Mouse (Mus musculus): ENCODE measurements around the gene Rad54l. TPM values are rescaled to one million over a fixed set of nuclear protein-coding genes. Genes with fewer than 3 reads are reported as not detected.

Rad54l gene
- total RNA-seq, 2 experiments from 2014 or later = 0.32 to 0.93 TPM

- no peak for DNase-seq (ENCODE audit: low spot score in 2 of 2)
These were observed 18.2 kb upstream of the Rad54l start for GRCm38 (mm10) chr4:116141736-116142135.

- no peak for DNase-seq (ENCODE audit: low spot score in 2 of 2)
These were observed 17.5 kb upstream of the Rad54l start for GRCm38 (mm10) chr4:116140801-116141574.

GRCm38 (mm10) chr4:116137421-116137996 lies 14.0 kb upstream of the Rad54l start:
- no peak for DNase-seq (ENCODE audit: low spot score in 2 of 2)

- no peak for DNase-seq (ENCODE audit: low spot score in 2 of 2)
These were observed 11.5 kb upstream of the Rad54l start for GRCm38 (mm10) chr4:116134990-116135389.

- no peak for DNase-seq (ENCODE audit: low spot score in 2 of 2)
These were observed 9.6 kb upstream of the Rad54l start for GRCm38 (mm10) chr4:116133126-116133525.

GRCm38 (mm10) chr4:116127956-116128355 lies 4.5 kb upstream of the Rad54l start:
- DNase-seq (ENCODE audit: low spot score in 2 of 2) = no peak

- DNase-seq (ENCODE audit: low spot score in 2 of 2) = no peak
These were observed 2.4 kb upstream of the Rad54l start for GRCm38 (mm10) chr4:116125803-116126386.

- DNase-seq (ENCODE audit: low spot score in 2 of 2) = no peak
These were observed 728 bp downstream of the Rad54l start for GRCm38 (mm10) chr4:116122762-116123161.

- no peak for DNase-seq (ENCODE audit: low spot score in 2 of 2)
These were observed 12.0 kb downstream of the Rad54l start for GRCm38 (mm10) chr4:116111486-116111885.

GRCm38 (mm10) chr4:116110695-116111094 lies 12.8 kb downstream of the Rad54l start:
- DNase-seq (ENCODE audit: low spot score in 2 of 2) = no peak

GRCm38 (mm10) chr4:116105278-116105677 lies 18.2 kb downstream of the Rad54l start:
- DNase-seq (ENCODE audit: low spot score in 2 of 2) = no peak

GRCm38 (mm10) chr4:116100959-116101358 lies 22.5 kb downstream of the Rad54l start:
- no peak for DNase-seq (ENCODE audit: low spot score in 2 of 2)

GRCm38 (mm10) chr4:116097211-116097610 lies 26.3 kb downstream of the Rad54l start:
- no peak for DNase-seq (ENCODE audit: low spot score in 2 of 2)

GRCm38 (mm10) chr4:116096291-116096690 lies 27.2 kb downstream of the Rad54l start:
- DNase-seq (ENCODE audit: low spot score in 2 of 2) = no peak

GRCm38 (mm10) chr4:116088510-116089249 lies 34.8 kb downstream of the Rad54l start:
- no peak for DNase-seq (ENCODE audit: low spot score in 2 of 2)

GRCm38 (mm10) chr4:116077240-116078095 lies 46.0 kb downstream of the Rad54l start:
- DNase-seq (ENCODE audit: low spot score in 2 of 2) = peak in 1 of 2 experiments; percentile 13

GRCm38 (mm10) chr4:116076369-116077231 lies 46.9 kb downstream of the Rad54l start:
- peak; percentile 47 to 59 for DNase-seq (ENCODE audit: low spot score in 2 of 2)

GRCm38 (mm10) chr4:116075631-116076368 lies 47.7 kb downstream of the Rad54l start:
- DNase-seq (ENCODE audit: low spot score in 2 of 2) = peak; percentile 71
